Mouse (Mus musculus) hindbrain, embryonic 11.5 days (tissue): ENCODE results near the gene Nthl1. TPM values are rescaled to one million over a fixed set of nuclear protein-coding genes. Genes with fewer than 3 reads are reported as not detected.

Experiments used
- ATAC-seq: fragments of 200-750 bp; cut with Nextera tagmentation; 2 replicates; pipeline ENCODE4 v1.8.0; 2017; ENCODE audit warnings: mild to moderate bottlenecking, moderate TSS enrichment, moderate library complexity; ENCODE audit not compliant: low FRiP score
- DNase-seq: peaks from one replicate; pipeline ENCODE4 v3.0.0-alpha.2; 2015; ENCODE audit warnings: low spot score
- H3K27ac ChIP-seq: fragments of 300-500 bp; sonication (generic); 2 replicates; pipeline ENCODE4 v1.5.1; 2014; ENCODE audit warnings: mild to moderate bottlenecking, low read depth, low read length
- H3K27me3 ChIP-seq: fragments of 300-500 bp; sonication (generic); 2 replicates; pipeline ENCODE4 v1.6.1; 2014; ENCODE audit warnings: mild to moderate bottlenecking, low read length, moderate library complexity, mixed read lengths; ENCODE audit not compliant: control insufficient read depth, insufficient read depth
- H3K36me3 ChIP-seq: fragments of 300-500 bp; sonication (generic); 2 replicates; pipeline ENCODE4 v1.6.1; 2014; ENCODE audit warnings: mild to moderate bottlenecking, low read length, moderate library complexity, mixed read lengths; ENCODE audit not compliant: control insufficient read depth, insufficient read depth
- H3K4me1 ChIP-seq: fragments of 300-500 bp; sonication (generic); replicated peaks from 2 replicates; pipeline ENCODE4 v1.6.1; 2014; ENCODE audit warnings: low read length, mixed read lengths; ENCODE audit not compliant: control insufficient read depth, insufficient read depth
- H3K4me2 ChIP-seq: fragments of 300-500 bp; sonication (generic); replicated peaks from 2 replicates; pipeline ENCODE4 v1.6.1; 2014; ENCODE audit warnings: mild to moderate bottlenecking, low read depth, low read length
- H3K4me3 ChIP-seq: fragments of 300-500 bp; sonication (generic); 2 replicates; pipeline ENCODE4 v1.5.1; 2014; ENCODE audit warnings: low read depth, low read length
- H3K9ac ChIP-seq: fragments of 300-500 bp; sonication (generic); 2 replicates; pipeline ENCODE4 v1.6.1; 2014; ENCODE audit warnings: low read depth, low read length
- H3K9me3 ChIP-seq: fragments of 300-500 bp; sonication (generic); 2 replicates; pipeline ENCODE4 v1.6.1; 2016; ENCODE audit warnings: low read length; ENCODE audit not compliant: control insufficient read depth
- WGBS: fragments of 180-500 bp; shearing (Covaris S2); extraction: QIAGEN DNeasy Blood & Tissue Kit; methylation state at CpG from one replicate; pipeline ENCODE4 v1.1.7; 2014; 5-methylcytosine and 5-hydroxymethylcytosine counted together
- polyA plus RNA-seq: library from polyadenylated mRNA; unstranded; fragments of >200 nt; fragmentation: Nextera tagmentation; extraction: Ambion mirVana; gene quantifications from 2 replicates; pipeline ENCODE4 v1.2.1, GENCODE M21; 2014

The Nthl1 gene
- polyA plus RNA-seq, 1 experiment from 2014 or later, result 12.0 TPM

- Histone ChIP-seq H3K4me2 (peak within 1 kb of the TSS; percentile 75), H3K36me3 (no peaks in the 10 kb centered on the region), H3K4me1 (peaks cover 3% of the 10 kb centered on the region), H3K27ac (peak within 1 kb of the TSS; percentile 82), H3K9me3 (no peaks in the 10 kb centered on the region), H3K4me3 (peak within 1 kb of the TSS; percentile 100), H3K9ac (peak within 1 kb of the TSS; percentile 96), H3K27me3 (no peaks in the 10 kb centered on the region)
- DNase-seq, result peak; percentile 97
- under 1% methylated on average over 70 of the region's 80 CpGs for WGBS
- peak; percentile 99 for ATAC-seq
Observed at GRCm38 (mm10) chr17:24669545-24670245, 37.2 kb downstream of the Nthl1 start, which contains the start of gene Zfp598. Gene Zfp598, plus strand, starts transcription at chr17:24669687.

GRCm38 (mm10) chr17:24670246-24670844 lies 37.9 kb downstream of the Nthl1 start:
- Histone ChIP-seq H3K9me3 (no peaks in the 10 kb centered on the region), H3K27ac (peak overlapping the region; percentile 82; the same call in 1 of the 2 replicates), H3K4me2 (peak overlapping the region; percentile 75), H3K9ac (peak overlapping the region; percentile 96), H3K4me1 (peaks cover 3% of the 10 kb centered on the region), H3K27me3 (no peaks in the 10 kb centered on the region), H3K36me3 (no peaks in the 10 kb centered on the region), H3K4me3 (peak overlapping the region; percentile 100)
- no peak for ATAC-seq
- WGBS, result 14% methylated on average over 8 of the region's 8 CpGs
- no peak for DNase-seq

- ATAC-seq (no peak), DNase-seq (no peak)
- Histone ChIP-seq H3K4me3 (0 out of 2 replicates have a peak overlapping the region, but pooled peaks have one; percentile 1), H3K9ac (peak overlapping the region; percentile 19; the same call in 1 of the 2 replicates), H3K27me3 (no peaks in the 10 kb centered on the region), H3K36me3 (no peaks in the 10 kb centered on the region), H3K27ac (no peak overlapping the region), H3K9me3 (no peaks in the 10 kb centered on the region), H3K4me2 (no peak overlapping the region; the same call in 1 of the 2 replicates), H3K4me1 (peaks cover 3% of the 10 kb centered on the region)
- WGBS, result 70% methylated on average over 5 of the region's 5 CpGs
Observed at GRCm38 (mm10) chr17:24671346-24671745, 38.9 kb downstream of the Nthl1 start.

GRCm38 (mm10) chr17:24672141-24672540 lies 39.7 kb downstream of the Nthl1 start:
- no peak for ATAC-seq
- no peak for DNase-seq
- Histone ChIP-seq H3K4me1 (peaks cover 3% of the 10 kb centered on the region), H3K27ac (no peak overlapping the region), H3K9me3 (no peaks in the 10 kb centered on the region), H3K9ac (no peak overlapping the region), H3K4me3 (no peak overlapping the region), H3K36me3 (no peaks in the 10 kb centered on the region), H3K4me2 (no peak overlapping the region), H3K27me3 (no peaks in the 10 kb centered on the region)
- WGBS, result 31% methylated on average over 5 of the region's 5 CpGs

GRCm38 (mm10) chr17:24674277-24674676 lies 41.8 kb downstream of the Nthl1 start:
- Histone ChIP-seq H3K9ac (no peak overlapping the region), H3K27me3 (no peaks in the 10 kb centered on the region), H3K9me3 (no peaks in the 10 kb centered on the region), H3K4me3 (no peak overlapping the region), H3K4me2 (no peak overlapping the region), H3K36me3 (peaks cover 7% of the 10 kb centered on the region), H3K27ac (no peak overlapping the region), H3K4me1 (peaks cover 3% of the 10 kb centered on the region)
- 85% methylated on average over 7 of the region's 7 CpGs for WGBS
- no peak for DNase-seq
- ATAC-seq, result no peak

- WGBS, result 64% methylated on average over 2 of the region's 2 CpGs
- Histone ChIP-seq H3K27ac (no peak overlapping the region), H3K4me1 (peaks cover 3% of the 10 kb centered on the region), H3K4me2 (no peak overlapping the region), H3K27me3 (no peaks in the 10 kb centered on the region), H3K4me3 (no peak overlapping the region), H3K36me3 (peaks cover 14% of the 10 kb centered on the region), H3K9ac (no peak overlapping the region), H3K9me3 (no peaks in the 10 kb centered on the region)
- peak; percentile 79 for DNase-seq
- no peak for ATAC-seq
Observed at GRCm38 (mm10) chr17:24676187-24676586, 43.7 kb downstream of the Nthl1 start.

- 94% methylated on average over 5 of the region's 5 CpGs for WGBS
- Histone ChIP-seq H3K4me3 (no peak overlapping the region), H3K9me3 (no peaks in the 10 kb centered on the region), H3K4me2 (no peak overlapping the region), H3K9ac (no peak overlapping the region), H3K36me3 (peaks cover 14% of the 10 kb centered on the region), H3K27ac (no peak overlapping the region), H3K4me1 (no peaks in the 10 kb centered on the region; the same call in 1 of the 2 replicates), H3K27me3 (no peaks in the 10 kb centered on the region)
- no peak for DNase-seq
- ATAC-seq, result no peak
Observed at GRCm38 (mm10) chr17:24676877-24677276, 44.4 kb downstream of the Nthl1 start.

- Histone ChIP-seq H3K36me3 (peaks cover 14% of the 10 kb centered on the region), H3K9ac (no peak overlapping the region), H3K27me3 (no peaks in the 10 kb centered on the region), H3K4me1 (no peaks in the 10 kb centered on the region), H3K4me2 (no peak overlapping the region), H3K27ac (no peak overlapping the region), H3K4me3 (no peak overlapping the region), H3K9me3 (no peaks in the 10 kb centered on the region)
- ATAC-seq, result no peak
- 95% methylated on average over 24 of the region's 24 CpGs for WGBS
- DNase-seq, result no peak
Observed at GRCm38 (mm10) chr17:24677500-24678080, 45.1 kb downstream of the Nthl1 start.
